Mouse (Mus musculus) CD4-positive, CD25-positive, alpha-beta regulatory T cell, adult 2 months (primary cell): ENCODE measurements at regions not wholly inside any gene's neighbourhood (a gene's known extent, or its start where the extent isn't known, plus 50 kb on each side); places are given as distances from the start of the nearest gene placed in this dataset.

ENCODE experiments used
- DNase-seq: peaks from one replicate; pipeline ENCODE4 v3.0.0-alpha.2; 2012; ENCODE audit warnings: low read depth, low spot score

DNA sequence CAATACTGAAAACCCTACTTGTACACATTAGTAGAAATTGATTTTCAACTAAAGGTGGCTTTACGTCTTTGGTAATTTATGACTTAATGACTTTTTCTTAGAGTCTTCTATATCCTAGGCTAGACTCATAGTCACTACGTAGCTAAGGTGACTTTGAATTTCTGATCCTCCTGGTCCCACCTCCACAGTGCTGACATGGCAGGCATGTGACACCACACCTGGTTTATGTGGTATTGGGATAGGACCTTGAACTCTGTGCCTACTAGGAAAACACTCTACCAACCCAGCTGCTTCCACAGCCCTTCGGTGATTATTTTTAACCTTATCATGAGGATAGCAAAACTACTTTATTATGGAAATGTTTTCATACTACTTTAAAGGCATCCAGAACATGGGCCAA, 51.5 kb upstream of the D7Ertd443e start:
- DNase-seq, result no peak

DNA sequence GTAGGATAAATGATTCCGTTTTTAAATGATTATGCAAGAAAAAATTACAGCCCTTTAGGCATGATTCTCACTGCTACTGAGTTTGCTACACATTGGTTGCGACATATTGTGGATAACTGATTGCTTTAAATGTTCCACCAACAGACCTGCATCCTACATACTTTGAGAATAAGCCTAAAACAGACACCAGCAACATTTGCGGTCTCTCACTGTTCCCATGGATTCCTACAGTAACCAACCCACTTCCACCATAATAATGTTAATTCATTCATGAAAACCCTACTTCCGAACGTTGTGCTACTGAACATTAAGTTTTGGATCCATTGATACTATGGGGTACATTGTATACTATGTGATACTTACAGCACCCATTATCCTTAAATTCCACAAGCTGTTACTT, 53.8 kb upstream of the D7Ertd443e start:
- DNase-seq, result no peak

DNA sequence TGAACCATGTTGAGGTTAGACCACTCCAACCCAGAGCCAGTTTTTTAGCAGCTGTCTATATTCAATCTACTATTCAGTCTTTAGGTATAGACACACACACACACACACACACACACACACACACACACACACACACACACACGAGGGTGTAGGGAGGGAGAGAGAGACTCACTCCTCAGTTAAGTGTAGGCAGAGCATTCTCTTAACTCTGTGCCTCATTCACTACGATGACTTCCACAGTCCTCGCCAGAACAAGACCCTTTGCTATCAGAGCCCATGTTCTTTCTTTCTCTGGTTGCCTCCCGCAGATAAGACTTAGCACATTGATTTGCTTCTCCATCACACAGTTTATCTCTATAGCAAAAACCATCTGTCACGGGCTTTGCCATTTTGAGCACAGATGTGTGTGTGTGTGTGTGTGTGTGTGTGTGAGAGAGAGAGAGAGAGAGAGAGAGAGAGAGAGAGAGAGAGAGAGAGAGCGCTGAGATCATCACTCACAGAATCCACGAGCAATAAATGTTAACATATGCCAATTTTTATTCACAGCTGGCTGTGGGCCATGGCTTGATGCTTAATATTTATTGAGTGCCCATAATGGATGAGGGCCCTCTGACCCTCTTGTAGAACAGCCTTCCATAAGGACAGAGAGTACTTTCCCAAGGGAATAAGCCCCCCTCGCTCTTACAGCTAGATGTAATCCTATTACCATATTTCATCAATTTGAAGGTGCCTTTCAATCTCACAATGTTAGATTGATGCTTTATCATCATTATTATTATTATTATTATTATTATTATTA, 59.7 kb upstream of the D7Ertd443e start:
- DNase-seq, result no peak

DNA sequence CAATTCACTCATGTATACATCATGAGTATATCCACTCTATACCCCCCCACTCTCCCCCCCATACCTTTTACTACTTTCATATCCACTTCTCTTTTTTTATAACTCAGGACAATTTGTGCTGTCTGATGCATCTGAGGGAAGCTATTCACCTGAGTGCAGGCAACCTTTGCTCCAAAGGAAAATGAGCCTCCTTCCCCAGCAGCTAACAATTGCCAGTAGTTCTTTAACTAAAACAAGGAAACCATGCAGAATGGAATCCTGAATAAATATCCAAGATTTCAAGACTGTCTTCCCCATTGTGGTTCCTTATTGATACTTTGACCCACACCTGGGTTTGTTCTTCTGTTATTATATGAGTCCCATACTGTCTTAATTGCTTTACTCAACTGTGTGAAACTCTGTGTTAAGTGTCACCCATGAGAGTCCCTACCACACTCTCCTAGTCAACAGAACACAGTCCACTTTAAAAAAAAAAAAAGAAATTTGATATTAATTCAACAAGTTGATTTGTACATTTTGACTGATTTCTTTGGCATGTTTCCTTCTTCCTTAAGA, 62.3 kb upstream of the D7Ertd443e start:
- no peak for DNase-seq

DNA sequence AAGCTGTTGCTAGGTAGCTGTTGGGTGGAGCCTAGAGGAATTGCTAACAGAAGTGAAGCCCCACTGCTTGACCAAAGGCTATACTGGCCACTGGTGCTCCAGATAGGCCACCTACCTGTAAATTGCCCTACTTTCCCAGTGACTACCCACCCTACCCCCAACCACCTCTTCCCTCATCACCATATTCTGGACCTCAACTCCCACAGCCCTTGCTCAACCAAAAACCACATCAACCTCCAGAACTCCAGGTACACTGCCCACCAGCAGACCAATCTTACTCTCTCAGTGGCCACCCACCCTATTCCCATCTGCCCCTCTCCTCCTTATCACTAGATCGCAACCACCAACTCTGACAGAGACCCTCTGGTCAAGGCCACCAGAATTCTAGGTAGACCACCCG, 63.4 kb upstream of the D7Ertd443e start:
- no peak for DNase-seq

DNA sequence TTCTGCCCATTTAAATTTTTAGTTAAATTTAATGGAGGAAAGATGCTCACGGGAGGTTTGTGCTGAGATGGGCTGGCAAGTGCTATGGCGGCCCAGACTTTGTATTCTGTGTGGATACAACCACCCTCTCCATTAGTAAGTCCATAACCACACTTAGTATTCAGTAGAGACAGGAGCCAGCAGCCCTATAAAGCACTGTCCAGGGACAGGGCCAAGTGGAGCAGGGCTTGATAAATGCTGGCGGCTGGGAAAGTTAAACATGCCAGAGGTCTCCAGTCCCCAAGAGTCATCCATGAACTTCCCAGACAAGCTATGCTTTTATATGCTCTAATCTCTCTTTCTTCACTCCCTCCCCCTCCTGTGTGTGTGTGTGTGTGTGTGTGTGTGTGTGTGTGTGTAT, 77.2 kb upstream of the D7Ertd443e start:
- no peak for DNase-seq

DNA sequence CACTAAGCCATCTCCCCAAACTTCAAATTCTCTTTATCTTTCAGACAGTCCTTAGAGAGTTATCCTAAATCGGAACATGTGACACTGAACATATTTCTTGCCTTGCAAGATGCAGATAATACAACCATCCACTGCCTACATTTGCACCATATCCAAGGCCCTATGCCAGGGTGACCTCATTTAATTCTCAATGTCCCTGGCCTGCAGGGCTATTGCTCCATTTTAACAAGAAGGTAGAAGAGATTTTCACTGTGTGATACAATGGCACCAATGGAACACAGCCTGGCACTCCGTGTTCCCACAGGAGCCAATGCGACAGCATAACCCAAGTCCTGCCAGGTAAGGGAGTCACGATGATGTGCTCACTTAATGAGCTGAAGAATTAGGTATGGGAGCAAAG, 77.9 kb upstream of the D7Ertd443e start:
- no peak for DNase-seq

DNA sequence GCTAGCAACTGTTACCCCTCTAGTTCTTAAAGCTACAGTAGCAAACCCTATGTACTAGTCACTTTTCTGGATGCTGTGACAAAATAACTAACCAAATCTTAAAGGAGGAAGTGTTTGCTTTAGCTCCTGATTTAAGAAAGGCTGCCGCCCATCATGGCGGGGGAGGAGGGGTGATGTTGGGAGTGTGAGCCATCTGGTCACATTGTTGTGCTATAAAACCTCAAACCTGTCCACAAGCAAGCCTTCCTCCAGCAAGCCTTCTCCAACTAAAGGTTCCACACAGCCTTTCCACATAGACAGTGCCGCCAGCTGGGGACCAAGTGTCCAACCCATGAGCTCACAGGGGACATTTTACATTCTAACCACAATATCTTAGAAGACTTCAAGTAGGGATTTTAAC, 81.8 kb upstream of the D7Ertd443e start:
- DNase-seq, result no peak

DNA sequence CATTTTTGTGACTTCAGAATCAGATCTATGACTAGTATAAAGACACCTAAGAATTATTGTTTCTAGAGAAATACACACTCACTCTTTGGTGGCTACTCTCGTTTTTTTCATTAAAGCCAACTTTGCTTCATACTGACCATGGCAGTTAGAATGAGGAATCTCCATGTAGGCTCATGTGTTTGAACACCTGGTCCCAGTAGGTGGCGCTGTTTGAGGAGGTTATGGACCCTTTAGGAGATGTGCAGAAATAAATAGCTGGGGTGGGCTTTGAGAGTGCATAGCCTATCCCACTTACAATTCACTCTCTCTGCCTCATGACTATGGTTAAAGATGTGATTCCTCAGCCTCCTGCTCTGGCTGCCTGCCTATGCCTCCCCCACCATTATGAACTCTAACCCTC, 85.8 kb upstream of the D7Ertd443e start:
- no peak for DNase-seq

DNA sequence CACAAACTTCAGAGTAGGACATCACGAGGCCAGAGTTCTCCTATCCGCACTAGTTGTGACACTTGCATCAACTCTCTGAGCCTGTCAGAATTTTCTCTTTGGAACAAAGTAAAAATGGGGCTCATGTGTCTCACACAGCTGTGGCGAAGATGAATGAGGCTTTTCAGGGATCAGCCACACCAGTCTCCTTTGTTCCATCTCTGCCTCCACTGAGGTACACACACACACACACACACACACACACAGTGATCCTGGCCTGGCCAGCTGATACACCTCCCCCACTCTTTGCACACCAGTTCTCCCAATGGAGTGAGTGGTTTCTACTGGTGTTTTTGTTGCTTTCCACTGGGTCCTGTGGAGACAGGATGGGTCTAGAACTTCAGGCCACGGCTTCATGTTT, 105.9 kb upstream of the D7Ertd443e start:
- DNase-seq, result no peak

DNA sequence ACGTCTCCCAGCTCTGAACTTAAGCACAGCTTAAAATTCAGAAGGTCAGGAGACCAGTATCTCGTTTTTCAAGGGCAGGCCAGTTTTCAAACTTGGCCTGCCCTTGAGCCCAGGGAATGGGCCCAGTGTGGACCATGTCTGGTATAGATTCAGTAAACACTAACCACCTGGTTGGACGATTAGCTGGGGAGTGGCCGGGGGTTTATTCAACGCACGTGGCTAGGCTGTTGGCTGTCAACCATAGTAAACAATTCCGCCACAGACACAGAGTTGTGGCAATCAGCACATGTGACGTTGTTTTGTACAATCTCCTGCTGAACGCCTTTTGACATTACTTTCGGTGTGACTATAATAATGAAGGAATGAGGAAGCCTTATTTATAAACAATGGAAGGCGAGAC, 111.8 kb upstream of the D7Ertd443e start:
- DNase-seq, result no peak

DNA sequence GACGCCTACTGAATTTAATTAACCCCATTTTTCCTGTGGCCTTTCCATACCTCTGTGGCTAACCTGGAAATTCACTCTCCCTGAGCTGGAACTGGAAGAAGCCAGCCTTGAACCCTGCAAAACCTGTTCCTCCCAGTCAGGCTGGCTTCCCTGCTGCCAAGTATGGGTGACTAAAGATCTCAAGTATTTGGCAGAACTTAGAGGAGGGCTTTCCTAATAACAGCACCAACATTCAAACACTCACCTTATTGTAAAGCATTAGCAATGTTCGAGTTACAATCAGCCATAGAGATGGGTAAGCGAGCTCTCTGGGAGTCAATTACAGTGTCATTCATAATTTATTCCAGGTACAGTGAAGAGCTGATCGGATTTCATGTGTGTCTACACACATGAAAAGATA, 112.4 kb upstream of the D7Ertd443e start:
- DNase-seq, result no peak

DNA sequence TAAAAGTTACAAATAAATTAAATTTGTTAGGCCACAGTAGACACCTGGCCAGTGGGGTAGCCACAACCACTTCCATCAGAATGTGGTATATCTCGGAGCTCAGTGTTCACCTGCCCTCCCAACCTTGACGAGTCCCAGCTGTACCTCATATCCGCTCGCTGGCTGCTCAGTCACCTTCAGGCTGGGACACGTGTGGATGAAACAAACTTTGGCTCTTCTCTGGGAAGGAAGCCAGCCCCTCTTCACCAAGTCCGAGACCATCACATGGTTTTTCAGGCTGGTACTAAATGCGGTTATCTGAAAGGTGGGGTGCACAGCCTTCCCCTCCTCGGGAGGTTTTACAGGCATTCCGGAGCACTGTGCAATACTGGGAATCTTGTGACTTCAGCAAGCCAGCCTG, 113.3 kb upstream of the D7Ertd443e start:
- no peak for DNase-seq

DNA sequence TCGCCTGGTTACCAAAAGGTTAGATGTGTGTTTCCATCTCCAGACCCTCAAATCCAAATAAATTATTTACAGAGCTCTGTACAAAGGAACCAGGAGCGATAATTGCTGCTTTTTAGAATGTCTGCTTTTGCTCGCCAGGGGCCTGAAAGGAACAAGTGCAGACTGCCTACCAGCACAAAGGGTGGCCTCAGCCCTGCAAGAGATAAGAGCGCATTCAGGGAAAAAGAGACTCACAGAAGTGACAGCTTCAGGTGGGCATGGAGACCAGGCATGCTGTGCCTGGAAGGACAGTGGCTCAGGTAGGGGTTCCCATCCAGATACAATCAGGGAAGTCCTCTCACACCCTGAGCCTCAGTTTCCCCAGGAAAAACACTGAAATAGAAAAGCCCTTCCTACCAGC, 114.0 kb upstream of the D7Ertd443e start:
- no peak for DNase-seq

DNA sequence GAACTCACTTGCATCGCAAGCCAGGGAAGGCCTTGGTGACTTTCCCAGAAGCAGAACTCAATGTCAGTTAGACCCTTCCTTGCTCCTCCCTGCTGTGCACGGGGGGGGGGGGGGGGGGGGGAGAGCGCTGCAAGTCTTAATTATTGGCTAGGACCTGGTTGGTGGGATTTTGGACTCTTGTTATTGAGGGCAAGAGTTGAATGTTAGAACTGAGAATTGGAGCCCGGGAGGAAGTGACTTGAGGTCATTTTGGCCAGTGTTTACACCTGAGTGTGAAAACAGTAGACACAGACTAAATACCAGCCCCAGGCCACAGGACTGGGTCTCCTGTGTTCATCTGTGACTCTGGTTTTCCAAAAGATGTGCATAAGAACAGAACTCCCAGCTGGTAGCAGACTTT, 114.7 kb upstream of the D7Ertd443e start:
- DNase-seq, result no peak

DNA sequence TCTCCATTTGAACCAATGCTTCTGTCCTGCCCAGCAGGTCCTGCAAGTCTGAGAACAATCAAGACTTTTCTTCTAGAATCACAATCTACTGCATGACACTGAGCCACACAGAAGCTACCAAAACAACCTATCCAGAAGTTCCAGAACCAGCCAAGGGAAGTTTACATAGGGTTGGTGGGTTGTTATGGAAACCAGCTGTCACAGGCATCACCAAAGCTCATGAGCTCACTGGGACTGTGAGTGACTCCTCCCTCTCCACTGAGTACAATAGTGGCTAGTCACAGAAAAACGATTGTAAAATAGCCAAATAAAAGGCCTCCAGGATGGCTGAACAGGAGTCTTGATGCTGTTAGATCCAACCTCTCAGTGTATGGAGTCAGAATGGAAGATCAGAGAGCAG, 115.6 kb upstream of the D7Ertd443e start:
- DNase-seq, result no peak

DNA sequence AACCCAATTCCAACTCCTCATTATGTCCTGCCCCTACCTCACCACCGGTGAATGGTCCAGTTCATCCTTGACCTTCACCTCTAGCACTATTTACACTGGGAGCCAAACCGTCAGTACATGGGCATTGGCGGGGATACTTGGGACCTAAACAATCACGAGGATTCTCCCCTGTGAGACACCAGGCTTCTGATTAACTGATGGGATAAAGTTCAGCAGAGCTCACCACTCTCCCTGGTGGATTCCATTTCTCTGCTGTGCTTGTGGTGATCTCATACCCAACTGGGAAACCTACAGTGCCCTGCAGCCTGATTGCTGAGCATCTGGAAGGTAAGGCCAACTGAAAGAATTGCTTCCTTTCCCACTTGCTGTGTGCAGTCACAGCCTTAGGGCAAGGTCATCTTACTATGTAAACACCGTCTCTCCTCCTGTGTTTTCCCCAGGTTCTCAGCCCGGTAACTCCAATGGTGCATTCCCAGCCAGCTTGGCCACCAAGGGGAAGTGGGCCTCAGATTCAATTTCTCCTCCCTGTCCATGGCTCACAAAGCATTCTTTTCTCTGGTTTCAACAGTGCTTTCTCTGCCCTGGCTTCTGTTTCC, 125.0 kb upstream of the D7Ertd443e start:
- no peak for DNase-seq

DNA sequence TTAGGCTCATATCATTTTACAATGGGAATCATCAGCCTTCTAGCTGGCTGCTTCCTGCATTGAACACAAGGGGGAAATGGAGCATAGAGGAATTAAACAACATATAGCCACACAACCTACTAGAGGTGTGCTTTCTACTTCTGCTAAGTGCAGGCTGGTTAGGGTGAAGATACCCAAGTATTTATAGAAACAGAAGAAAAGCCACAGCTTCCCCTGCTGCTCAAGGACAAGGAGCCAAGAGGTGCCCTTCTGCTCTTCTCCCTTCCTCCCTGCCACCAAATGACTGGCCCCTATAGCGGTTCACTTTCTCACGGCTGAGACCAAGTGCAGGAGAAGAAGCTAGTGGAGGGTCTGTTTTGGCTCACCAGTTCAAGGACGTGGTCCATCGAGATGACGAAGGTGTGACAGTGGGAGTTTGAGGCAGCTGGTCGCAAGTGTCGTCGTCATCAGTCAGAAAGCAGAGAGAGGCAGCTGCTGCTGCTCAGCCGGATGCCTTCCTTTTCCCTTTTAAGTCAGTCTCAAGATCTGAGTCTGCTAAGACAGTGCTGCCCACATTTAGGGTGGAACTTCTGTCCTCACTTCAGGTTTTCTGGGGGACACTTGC, 134.0 kb upstream of the D7Ertd443e start:
- DNase-seq, result no peak

DNA sequence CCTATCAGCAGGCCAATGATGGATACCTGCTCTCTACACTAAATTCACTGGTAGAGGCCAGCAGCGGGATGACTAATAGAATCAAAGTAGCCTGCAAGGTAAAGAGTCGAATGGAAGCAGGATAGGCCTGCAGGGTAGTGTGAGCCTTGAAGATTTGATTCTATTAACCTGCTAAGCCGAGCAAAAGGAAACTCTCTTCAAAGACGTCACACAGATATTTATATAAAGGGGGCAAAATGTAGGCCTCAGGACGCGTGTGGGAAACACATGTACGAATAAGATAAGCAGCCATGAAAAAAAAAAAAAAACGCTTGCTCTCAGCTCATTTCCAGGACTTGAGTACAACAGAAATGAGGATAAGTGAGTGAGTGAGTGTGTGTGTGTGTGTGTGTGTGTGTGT, 138.4 kb upstream of the D7Ertd443e start:
- no peak for DNase-seq

DNA sequence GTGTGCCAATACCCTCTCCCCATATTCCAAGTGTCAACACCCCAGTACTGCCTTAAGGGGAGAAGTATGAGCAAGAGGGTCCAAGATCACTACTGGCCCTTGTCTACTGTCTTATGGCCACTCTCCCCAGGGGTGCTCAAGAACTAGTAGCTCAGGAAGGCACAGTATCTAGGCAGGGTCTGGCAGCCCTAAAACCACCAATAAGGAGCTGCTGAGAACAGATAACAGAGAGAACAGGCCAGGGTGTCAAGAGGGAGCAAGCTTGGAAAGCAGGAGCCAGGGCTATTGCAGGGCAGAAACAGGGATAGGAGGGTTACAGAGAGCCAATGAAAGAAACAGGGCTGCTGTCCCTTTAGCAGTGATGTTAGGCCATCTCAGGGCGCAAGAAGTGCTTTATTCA, 139.6 kb upstream of the D7Ertd443e start:
- no peak for DNase-seq

DNA sequence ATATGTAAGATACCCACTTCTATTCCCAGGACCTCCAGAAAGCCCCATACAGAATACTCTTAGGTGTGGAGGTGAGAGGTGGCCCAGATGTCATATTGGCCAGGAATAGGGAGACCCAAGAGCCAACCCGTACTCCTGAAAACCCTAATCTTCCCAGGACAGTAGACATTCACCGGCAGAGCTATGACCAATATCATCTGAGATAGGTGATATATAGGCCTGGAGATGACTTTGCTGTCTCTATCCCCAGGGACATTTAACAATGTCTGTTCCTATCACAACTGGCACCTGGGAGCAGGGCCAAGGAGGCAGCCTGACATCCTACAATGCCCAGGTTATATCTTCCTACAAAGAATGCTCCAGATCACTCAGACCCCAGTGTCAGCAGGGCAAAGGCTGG, 140.0 kb upstream of the D7Ertd443e start:
- DNase-seq, result no peak

DNA sequence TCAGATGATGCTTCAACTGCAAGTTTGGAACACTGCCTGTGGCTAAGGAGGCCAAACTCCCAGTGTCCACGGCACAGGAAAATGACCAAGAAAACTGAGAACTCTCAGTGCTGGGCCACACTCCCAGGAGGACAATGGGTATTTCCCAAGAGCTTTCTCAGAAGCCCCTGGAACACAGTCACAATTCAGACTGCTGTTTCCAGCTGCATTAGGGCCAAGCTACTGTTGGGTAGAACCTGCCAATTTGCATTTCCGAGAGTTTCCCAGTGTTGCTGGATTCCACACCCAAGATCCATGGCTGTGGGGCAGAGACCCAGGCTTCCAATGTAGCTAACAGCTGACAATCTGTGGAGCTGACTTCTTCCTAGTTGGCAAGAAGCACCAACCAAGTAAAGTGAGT, 141.9 kb upstream of the D7Ertd443e start:
- DNase-seq, result no peak

DNA sequence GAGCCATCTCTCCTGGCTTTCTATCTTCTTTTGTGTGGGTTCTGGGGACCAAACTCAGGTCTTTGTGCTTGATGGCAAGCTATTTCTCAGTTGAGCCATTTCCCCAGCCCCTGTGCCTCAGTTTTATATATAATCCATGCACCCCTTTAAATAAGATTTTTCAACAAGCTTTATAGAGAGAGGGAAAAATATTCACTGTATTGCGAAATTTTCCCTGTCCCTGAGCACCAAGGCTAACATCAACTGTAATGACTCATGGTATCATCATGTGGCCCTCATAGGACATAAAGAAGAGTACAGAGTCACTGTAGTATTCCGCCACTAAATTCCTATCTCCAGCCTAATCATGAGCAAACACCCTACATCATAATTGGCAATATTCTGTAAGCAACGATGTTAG, 142.4 kb upstream of the Dock1 start:
- DNase-seq, result no peak
